Mouse (Mus musculus) kidney, postnatal 4 days (tissue): Measurements from ENCODE around the gene Cdh24.
A peak's percentile ranks its signal among the peaks of the same experiment; 100 is the strongest.

ENCODE experiments used
- DNase-seq, 2 experiments: peaks; one replicate each; pipeline ENCODE4 v3.0.0; 2021; ENCODE audit warnings: mixed read lengths in 2 of 2

Gene Cdh24

DNA sequence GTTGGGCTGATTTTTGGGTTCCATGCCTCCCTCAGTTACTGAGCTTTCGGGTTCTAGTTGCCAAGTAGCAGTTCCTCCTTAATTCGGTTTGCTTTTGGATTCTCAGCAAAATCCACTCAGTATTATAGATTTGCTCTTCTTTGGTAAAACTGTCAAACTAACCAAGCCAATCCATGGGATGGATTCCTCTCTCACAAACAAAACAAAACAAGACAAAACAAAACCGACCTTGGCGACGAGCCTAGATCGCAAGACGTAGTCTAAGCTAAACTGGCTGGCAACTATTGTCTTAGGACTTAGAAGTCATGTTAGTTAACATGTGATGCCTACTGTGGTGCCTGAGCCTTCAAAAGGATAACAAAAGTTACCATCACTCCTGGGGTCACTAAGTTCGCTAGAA, 37.5 kb downstream of the Cdh24 start:
- DNase-seq = no peak

DNA sequence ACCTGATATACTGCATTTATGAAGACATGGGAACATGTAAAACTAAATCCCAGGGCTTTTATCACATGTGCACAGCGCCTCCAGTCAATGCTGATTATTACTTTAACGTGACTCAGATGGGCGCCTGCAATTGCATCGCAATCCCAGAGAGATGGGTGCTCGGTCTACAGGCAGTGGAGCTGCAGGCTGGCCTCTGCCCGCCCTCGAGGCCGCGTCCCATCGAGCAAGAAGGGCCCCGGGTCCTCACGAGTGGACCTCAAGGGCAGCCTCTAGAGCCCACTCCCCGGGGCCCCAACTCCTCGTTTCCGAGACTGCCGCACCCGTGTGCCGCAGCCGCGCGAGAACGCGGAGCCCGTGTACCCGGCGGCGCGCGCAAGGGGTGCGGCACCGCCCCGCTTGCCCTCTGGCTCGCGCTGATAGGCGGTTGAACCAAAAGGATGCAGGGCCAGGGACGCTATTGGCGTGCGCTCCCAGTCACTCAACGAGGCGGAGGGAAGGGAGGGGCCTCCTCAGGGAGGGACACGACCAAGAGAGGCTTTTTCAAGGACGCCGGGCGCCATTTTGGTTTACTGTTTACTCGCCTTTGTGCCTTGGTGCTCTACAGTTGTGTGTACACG, 38.0 kb downstream of the Cdh24 start:
- DNase-seq = peak; percentile 96 to 98

DNA sequence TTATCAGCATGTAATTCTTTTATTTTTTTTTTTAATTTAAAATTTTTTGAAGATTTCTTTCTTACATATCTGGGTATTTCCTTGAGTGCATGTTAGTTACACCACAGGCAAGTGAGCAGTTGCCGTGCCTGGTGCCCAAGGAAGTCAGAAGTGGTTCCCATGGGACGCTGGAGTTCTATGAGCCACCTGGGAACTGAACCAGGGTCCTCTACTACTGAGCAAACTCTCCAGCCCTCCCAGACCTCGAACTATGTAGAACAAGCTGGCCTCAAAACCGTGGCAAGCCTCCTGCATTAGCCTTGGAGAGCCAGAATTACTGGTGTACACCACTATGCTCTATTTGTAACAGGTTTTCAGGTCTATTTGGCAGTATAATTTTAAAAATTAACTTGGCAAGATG, 38.6 kb downstream of the Cdh24 start:
- DNase-seq = peak; percentile 20 to 38

DNA sequence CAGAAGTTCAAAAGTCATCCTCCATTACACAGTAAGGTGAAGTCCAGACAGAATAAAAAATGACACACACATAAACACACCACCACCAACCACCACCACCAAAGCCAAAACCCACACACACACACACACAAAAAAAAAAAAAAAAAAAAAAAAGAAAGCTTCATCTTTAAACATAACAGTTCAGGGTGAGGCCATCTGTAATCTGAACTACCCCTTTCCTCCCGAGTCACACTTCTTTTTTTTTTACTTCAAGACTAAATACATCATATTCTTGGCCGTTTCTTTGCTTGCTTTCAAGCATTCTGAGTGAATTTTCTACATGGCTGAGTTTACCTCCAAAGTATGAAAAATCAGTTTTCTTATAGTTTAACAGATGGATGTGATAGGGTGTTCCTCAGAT, 39.6 kb downstream of the Cdh24 start:
- DNase-seq = no peak

DNA sequence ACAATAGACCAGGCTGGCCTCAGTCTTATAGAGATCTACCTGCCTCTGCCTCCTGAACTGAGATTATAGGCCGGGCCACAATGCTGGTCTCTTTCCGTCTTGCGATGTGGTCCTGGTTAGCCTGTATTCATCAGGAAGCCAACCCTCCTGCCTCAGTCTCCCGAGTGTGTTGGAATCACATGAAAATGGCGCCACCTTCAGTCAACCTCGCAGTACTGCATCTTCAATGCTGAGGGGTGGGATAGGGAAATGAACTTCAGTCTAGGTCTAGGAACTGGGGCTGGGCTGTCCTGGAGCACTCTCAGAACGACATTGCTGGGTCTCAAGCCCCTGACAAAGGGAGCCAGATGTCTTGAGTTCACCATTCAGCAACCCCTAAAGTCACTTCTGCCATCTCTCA, 44.1 kb downstream of the Cdh24 start:
- no peak for DNase-seq

DNA sequence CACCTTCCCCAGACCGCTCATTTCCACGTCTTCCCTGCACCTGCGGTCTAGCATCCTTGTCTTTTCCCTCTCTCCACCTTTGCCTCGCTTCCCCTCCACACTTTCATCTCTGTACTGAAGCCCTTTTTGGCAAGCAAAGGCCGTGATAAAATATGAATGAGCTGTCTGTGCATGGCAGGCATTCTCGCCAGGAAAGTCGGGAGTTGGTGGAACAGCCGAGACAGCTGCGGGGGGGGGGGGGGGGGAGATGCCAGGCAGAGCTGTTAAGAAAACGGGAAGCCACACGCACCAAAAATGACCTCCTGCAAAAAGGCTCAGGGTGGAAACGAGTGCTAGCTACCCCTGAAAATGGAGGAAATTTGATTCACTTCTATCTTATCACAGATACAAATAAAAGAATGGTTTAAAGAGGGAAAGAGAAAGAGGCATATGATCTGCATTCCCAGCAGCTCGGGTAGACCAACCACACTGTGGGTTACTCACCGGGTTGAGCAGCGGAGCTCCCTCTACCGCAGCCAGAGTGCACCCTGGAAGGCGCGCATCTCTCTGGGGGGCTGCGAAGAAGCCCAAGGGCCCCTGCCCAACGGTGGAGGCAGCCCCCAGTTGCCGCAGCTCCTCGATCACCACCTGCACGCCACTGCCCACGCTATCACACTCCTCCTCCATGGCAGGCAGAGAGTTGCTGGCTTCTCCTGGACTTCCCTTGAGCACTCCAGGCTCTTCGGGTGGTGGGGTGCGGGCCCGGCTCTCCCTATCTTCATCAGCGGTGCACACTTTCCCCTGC, 46.3 kb downstream of the Cdh24 start:
- no peak for DNase-seq

DNA sequence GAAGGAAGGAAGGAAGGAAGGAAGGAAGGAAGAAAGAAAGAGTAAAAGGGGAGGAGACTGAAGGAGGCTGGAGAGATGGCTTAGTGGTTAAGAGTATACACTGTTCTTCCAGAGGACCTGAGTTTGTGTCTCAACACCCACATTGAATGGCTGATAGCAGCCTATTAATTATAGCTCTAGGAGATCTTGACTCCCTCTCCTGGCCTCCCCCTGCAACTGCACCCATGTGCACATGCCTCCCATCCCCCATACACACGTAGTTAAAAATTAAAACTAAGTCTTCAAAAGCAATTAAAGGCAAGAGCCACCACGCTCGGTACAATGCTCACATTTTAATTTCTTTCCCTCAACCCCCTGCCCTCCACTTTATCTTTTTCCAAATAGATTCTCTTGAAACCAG, 47.1 kb downstream of the Cdh24 start:
- no peak for DNase-seq

DNA sequence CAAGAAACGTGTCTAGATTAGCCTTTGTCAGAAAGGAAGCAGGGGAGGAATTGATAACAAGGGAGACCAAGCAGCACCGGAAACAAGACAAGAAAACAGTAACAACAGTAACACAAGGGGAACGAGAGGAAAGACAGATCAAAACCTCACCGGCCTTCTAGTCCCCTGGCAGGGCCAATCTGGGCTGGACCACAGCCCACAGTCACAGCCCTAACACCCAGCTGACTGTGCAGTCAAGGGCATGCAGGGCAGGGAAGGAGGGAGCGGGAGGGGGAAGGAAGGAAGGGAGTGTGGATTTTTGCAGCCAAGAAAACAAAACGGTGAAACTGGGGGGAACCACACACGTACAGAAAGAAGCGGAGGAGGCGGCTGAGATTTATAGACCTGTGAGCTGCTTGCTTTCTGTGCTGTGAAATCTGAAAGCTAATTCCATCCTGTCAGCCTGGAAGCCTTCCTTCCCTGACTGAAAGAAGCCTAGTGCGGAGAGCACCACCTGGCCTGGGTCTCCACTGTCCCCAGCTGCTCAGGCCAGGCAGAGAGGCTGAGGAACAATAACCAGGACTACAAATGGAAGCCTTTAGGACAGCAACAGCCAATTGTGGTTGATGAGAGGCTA, 48.7 kb downstream of the Cdh24 start:
- peak; percentile 63 to 73 for DNase-seq

DNA sequence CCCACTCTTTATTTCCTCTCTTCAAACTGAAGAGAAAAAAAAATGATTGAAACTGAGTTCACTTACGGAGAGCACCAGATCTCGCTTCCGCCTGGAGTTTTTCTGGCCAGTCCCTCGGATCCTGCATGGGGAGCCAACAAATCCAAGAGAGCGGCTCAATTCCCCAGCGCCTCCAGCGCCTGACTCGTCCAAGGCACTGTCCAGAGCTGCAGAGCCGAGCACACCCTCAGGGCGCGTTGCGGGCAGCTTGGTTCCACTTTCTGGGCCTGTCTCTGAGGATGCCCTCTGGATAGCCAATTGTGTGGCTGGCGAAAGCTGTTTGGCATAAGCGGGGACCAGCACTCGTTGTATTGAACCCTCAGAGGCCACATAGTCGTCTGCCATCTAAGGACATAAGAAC, 50.1 kb downstream of the Cdh24 start:
- DNase-seq = no peak

DNA sequence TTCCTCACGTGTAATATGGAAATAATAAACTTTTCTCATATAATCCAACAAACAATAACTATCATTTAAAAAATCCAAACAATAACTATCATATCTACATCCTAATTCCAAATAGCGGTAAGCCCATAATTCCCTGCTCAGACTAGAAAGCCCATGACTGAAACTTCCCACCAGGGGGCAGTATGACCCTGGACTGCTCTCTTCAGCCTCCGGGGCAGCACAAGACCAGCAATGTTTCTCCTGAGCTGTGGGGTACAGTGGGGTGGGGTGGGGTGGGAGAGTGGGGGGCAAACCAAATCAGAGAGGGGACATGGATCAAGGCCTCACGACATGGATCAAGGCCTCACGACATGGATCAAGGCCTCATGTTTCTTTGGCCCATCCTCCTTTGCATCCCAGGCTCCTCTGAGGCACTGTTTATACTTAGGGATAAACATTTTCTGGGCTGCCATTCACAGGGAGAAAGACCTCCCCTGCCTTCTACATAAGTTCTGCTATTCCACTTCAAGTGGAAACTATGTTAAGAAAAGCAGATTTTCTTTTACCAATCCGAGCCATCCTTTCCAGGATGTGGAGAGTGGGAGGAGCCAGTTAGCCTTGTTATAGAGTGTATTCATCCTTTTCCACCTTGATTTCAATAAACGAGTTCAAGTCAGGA, 57.4 kb downstream of the Cdh24 start:
- DNase-seq = peak; percentile 80 to 85

DNA sequence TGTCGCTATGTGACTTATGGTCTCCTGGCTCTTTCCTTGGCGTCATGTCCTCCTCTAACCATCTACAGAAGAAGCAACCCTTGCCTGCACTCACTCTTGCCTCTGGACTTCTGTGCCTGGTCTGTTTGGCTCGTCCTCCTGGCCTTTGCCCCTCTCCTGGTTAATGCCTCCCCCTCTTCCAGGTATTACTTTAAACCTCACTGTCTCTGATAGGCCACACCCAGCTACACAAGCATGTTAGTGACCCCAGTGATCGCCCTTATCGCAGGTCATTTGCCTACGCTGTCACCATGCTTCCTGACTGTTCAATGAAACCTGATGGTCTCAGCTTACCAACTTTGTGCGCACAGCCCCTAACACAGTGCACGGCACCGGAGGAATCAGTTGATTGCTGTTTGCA, 58.6 kb downstream of the Cdh24 start:
- no peak for DNase-seq
